Mouse (Mus musculus) G1E (cell line): ENCODE results near the gene Commd2. TPM values are rescaled to one million over a fixed set of nuclear protein-coding genes. Genes with fewer than 3 reads are reported as not detected.

ENCODE experiments used
- ATAC-seq: 2 replicates; pipeline ENCODE4 v1.8.0; 2016; ENCODE audit warnings: mild to moderate bottlenecking; ENCODE audit not compliant: insufficient number of reproducible peaks, poor library complexity, low FRiP score, severe bottlenecking; ENCODE audit errors: extremely low read depth
- DNase-seq: peaks from one replicate; pipeline ENCODE4 v3.0.0; 2012; ENCODE audit warnings: low spot score
- H3K27me3 ChIP-seq: 2 replicates; pipeline ENCODE4 v1.6.1; 2012; ENCODE audit warnings: mild to moderate bottlenecking, low read length, inconsistent platforms; ENCODE audit not compliant: insufficient read depth
- H3K36me3 ChIP-seq: replicated peaks from 2 replicates; pipeline ENCODE3; 2012; ENCODE audit warnings: mild to moderate bottlenecking, inconsistent platforms
- H3K4me1 ChIP-seq: 2 replicates; pipeline ENCODE4 v1.6.1; 2012; ENCODE audit warnings: low read depth, low read length, inconsistent platforms, mixed read lengths; ENCODE audit not compliant: insufficient read depth
- H3K4me3 ChIP-seq: 2 replicates; pipeline ENCODE4 v1.5.1; 2012; ENCODE audit warnings: low read depth, mild to moderate bottlenecking, inconsistent platforms, low read length, moderate library complexity, mixed read lengths
- H3K9me3 ChIP-seq: replicated peaks from 2 replicates; pipeline ENCODE4 v1.6.1; 2012; ENCODE audit warnings: inconsistent platforms
- CTCF ChIP-seq: IDR thresholded peaks from 2 replicates; pipeline ENCODE4 v1.5.1; 2012; ENCODE audit warnings: low read depth, low read length, inconsistent platforms, mixed read lengths
- GATA1 ChIP-seq: IDR thresholded peaks from 2 replicates; pipeline ENCODE4 v1.6.1; 2012; ENCODE audit warnings: borderline replicate concordance, low read length, inconsistent platforms, mixed read lengths
- GATA2 ChIP-seq: IDR thresholded peaks from 2 replicates; pipeline ENCODE4 v1.6.1; 2012; ENCODE audit warnings: low read depth, low read length, inconsistent platforms, borderline replicate concordance
- POLR2AphosphoS5 ChIP-seq: IDR thresholded peaks from 2 replicates; pipeline ENCODE4 v1.6.1; 2012; ENCODE audit warnings: low read depth, low read length, inconsistent platforms; ENCODE audit not compliant: insufficient replicate concordance
- TAL1 ChIP-seq: conservative IDR thresholded peaks from 2 replicates; pipeline ENCODE4 v1.6.1; 2012; ENCODE audit warnings: low read depth, low read length, inconsistent platforms, mixed read lengths
- polyA plus RNA-seq: library from polyadenylated mRNA; stranded (reverse); fragments of >175 nt; gene quantifications from 2 replicates; pipeline ENCODE4 v1.2.3, GENCODE M21; 2012
- total RNA-seq, 2 experiments: library from RNA; stranded (forward) in 1 of 2; stranded (reverse) in 1 of 2; fragments of 200-1000 nt in 1 of 2; fragments of >200 nt in 1 of 2; fragmentation: Nextera tagmentation in 1 of 2; gene quantifications; 2 replicates each; pipeline ENCODE4 v1.2.3; 2014 to 2017

The Commd2 gene
- total and polyA plus RNA-seq, 3 experiments, result 15.4 to 30.9 (median 28.3) TPM

- Histone ChIP-seq H3K27me3 (no peaks in the 10 kb centered on the region), H3K4me3 (no peak overlapping the region), H3K4me1 (no peaks in the 10 kb centered on the region), H3K36me3 (no peaks in the 10 kb centered on the region), H3K9me3 (no peaks in the 10 kb centered on the region)
- DNase-seq (no peak), ATAC-seq (no peak)
- TF ChIP-seq POLR2AphosphoS5, result no peak
- no peak for TF ChIP-seq GATA1
- TF ChIP-seq TAL1, result no peak
- TF ChIP-seq GATA2, result no peak
- no peak for TF ChIP-seq CTCF
Observed at GRCm38 (mm10) chr3:57604618-57605015, 46.9 kb downstream of the Commd2 start.

GRCm38 (mm10) chr3:57603891-57604617 is 47.5 kb downstream of the Commd2 start:
- ATAC-seq (no peak), DNase-seq (no peak)
- H3K4me3 ChIP-seq, result no peak overlapping the region
- no peaks in the 10 kb centered on the region for H3K9me3 ChIP-seq
- no peaks in the 10 kb centered on the region for H3K27me3 ChIP-seq
- TF ChIP-seq CTCF (no peak), GATA2 (no peak), GATA1 (no peak), POLR2AphosphoS5 (no peak), TAL1 (no peak)
- H3K4me1 ChIP-seq, result no peaks in the 10 kb centered on the region
- no peaks in the 10 kb centered on the region for H3K36me3 ChIP-seq

- Histone ChIP-seq H3K4me1 (no peaks in the 10 kb centered on the region), H3K4me3 (no peak overlapping the region), H3K9me3 (no peaks in the 10 kb centered on the region), H3K36me3 (no peaks in the 10 kb centered on the region), H3K27me3 (no peaks in the 10 kb centered on the region)
- no peak for DNase-seq
- TF ChIP-seq GATA2, result no peak
- no peak for ATAC-seq
Observed at GRCm38 (mm10) chr3:57602610-57603009, 48.9 kb downstream of the Commd2 start.

- TF ChIP-seq TAL1 (no peak), CTCF (no peak), POLR2AphosphoS5 (no peak), GATA2 (no peak), GATA1 (no peak)
- Histone ChIP-seq H3K4me1 (no peaks in the 10 kb centered on the region), H3K36me3 (no peaks in the 10 kb centered on the region), H3K9me3 (no peaks in the 10 kb centered on the region), H3K4me3 (no peak overlapping the region), H3K27me3 (no peaks in the 10 kb centered on the region)
- ATAC-seq, result no peak
- DNase-seq, result no peak
Observed at GRCm38 (mm10) chr3:57596566-57596965, 54.9 kb downstream of the Commd2 start.

GRCm38 (mm10) chr3:57595506-57595905 is 56.0 kb downstream of the Commd2 start:
- Histone ChIP-seq H3K36me3 (no peaks in the 10 kb centered on the region), H3K27me3 (no peaks in the 10 kb centered on the region), H3K4me1 (no peaks in the 10 kb centered on the region), H3K4me3 (no peak overlapping the region), H3K9me3 (no peaks in the 10 kb centered on the region)
- ATAC-seq (no peak), DNase-seq (no peak)
- no peak for TF ChIP-seq GATA2
- TF ChIP-seq CTCF, result no peak
- TF ChIP-seq POLR2AphosphoS5, result no peak
- TF ChIP-seq TAL1, result no peak

Other genes with a start within 250 kb of the Commd2 start
- gene Tm4sf4, start 226.4 kb downstream of the Commd2 start, total RNA-seq (2014; fragmentation: Nextera tagmentation), result not detected in 2 replicates
- gene Tm4sf4, start 226.4 kb downstream of the Commd2 start, total RNA-seq (2017), result not detected in 2 replicates
- not detected in 2 replicates for gene Tm4sf4, start 226.4 kb downstream of the Commd2 start, polyA plus RNA-seq
- not detected in 2 replicates for gene Wwtr1, start 75.8 kb downstream of the Commd2 start, total RNA-seq (2014; fragmentation: Nextera tagmentation)
- gene Wwtr1, start 75.8 kb downstream of the Commd2 start, total RNA-seq (2017), result 0.05 and 0.06 TPM in 2 replicates
- not detected in 2 replicates for gene Wwtr1, start 75.8 kb downstream of the Commd2 start, polyA plus RNA-seq
- gene Ankub1, start 41.1 kb upstream of the Commd2 start, total RNA-seq (2014; fragmentation: Nextera tagmentation), result not detected in 2 replicates
- gene Ankub1, start 41.1 kb upstream of the Commd2 start, total RNA-seq (2017), result 0.05 and 0.06 TPM in 2 replicates
- not detected in 2 replicates for gene Ankub1, start 41.1 kb upstream of the Commd2 start, polyA plus RNA-seq
- 23.7 and 30.1 TPM in 2 replicates for gene Rnf13, start 84.3 kb upstream of the Commd2 start, total RNA-seq (2014; fragmentation: Nextera tagmentation)
- 16.8 and 19.6 TPM in 2 replicates for gene Rnf13, start 84.3 kb upstream of the Commd2 start, total RNA-seq (2017)
- gene Rnf13, start 84.3 kb upstream of the Commd2 start, polyA plus RNA-seq, result 0.09 and 0.21 TPM in 2 replicates
- not detected in 2 replicates for gene Pfn2, start 196.4 kb upstream of the Commd2 start, total RNA-seq (2014; fragmentation: Nextera tagmentation)
- gene Pfn2, start 196.4 kb upstream of the Commd2 start, total RNA-seq (2017), result 0.06 TPM in 1 of 2 replicates, not detected in the other
- not detected in 2 replicates for gene Pfn2, start 196.4 kb upstream of the Commd2 start, polyA plus RNA-seq